Mouse (Mus musculus) thymus, adult 2 months (tissue): ENCODE results near the gene Fmnl2.

ENCODE experiments used
- CTCF ChIP-seq: fragments of 200-500 bp; IDR thresholded peaks from 2 replicates; pipeline ENCODE4 v1.5.1; 2012; ENCODE audit warnings: mild to moderate bottlenecking, control low read depth, low read length, moderate library complexity, borderline replicate concordance; ENCODE audit not compliant: control insufficient read depth, poor library complexity, insufficient read depth; ENCODE audit errors: extremely low read depth
- POLR2A ChIP-seq: fragments of 200-500 bp; IDR thresholded peaks from 2 replicates; pipeline ENCODE4 v1.6.1; 2012; ENCODE audit warnings: mild to moderate bottlenecking, low read length, control low read depth, moderate library complexity; ENCODE audit not compliant: control insufficient read depth, poor library complexity, insufficient read depth; ENCODE audit errors: extremely low read depth

DNA sequence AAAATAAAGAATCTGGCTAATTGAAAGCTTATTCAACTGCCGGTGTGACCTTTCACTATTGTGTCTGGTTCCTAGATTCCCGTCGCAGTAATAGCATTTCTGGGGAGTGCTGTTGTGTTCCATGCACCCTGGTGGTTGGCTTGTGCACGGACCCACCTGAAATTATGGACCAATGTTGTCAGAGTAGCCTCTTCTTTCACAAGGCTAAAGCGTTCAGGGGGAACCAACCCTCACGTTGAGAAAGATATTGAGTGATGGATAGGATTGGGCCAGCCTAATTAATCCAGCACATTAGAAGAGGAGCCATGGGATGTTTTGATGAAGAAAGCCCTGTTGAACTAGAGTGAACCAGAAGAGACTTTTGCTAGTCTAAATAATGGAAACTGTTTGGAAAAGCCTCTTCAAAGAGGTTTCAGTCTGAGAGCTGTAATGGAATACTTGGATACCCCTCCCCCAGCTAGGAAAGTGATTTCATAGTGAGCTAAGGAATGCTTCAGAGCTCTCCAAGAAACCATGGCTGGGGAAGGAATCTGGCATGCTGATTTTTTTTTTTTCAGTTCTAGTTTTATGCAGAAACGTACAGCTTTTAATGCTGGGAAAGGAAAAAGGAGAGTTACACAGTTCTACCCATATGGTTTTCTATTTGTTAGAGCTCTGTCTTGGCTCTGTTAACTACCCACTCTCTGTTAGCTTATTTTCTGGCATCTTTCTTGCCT lies 172.2 kb downstream of the Fmnl2 start:
- no peak for TF ChIP-seq POLR2A
- no peak for TF ChIP-seq CTCF
